Comparison of ENCODE assay signal across 32 mouse cellular contexts in the genomic region with DNA sequence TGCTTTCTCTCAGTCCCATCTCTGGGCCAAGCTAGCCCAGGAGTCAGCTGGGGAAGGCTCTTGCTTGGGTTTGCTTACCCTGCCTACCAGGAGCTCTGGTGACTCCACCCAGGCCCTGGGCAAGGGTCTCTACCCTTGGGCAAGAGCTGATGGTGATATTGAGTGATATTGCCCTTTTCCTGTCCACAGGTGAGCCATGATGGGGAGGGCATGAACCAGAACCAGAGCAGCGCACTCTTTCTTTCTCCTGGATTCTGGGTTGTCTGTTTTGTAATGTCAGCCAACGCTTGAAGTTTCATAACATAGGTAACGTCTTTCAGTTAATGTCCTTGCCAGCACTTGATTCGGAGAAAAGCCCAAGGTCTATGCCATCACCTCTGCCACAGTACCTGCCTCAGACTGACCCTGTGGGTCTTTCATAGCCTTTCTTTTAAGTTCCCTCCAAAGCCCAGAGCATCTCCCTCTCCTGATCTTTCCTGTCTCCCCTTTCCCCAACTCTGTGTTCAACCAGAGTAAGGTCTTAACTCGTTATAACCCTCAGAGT. TPM values are rescaled to one million over a fixed set of nuclear protein-coding genes. Genes with fewer than 3 reads are reported as not detected.
"Had no signal": no experiment of that assay in that cellular context is flagged by ENCODE, and none has a peak within 500 bp of the region (broad histone marks: within the 10 kb centered on the region; RNA-seq: fewer than 3 reads in every experiment).

No protein-coding gene starts in this region.

- H3K9me3 ChIP-seq: heart, embryonic 13.5 days; heart, embryonic 15.5 days; hindbrain, embryonic 12.5 days; kidney, embryonic 15.5 days; limb, embryonic 10.5 days; limb, embryonic 12.5 days; liver, embryonic 13.5 days had no signal

- H3K9ac ChIP-seq: heart, embryonic 13.5 days; heart, embryonic 15.5 days; hindbrain, embryonic 12.5 days; hindbrain, embryonic 14.5 days; kidney, embryonic 15.5 days; limb, embryonic 12.5 days; liver, embryonic 13.5 days had no signal

- H3K4me2 ChIP-seq: heart, embryonic 11.5 days; heart, embryonic 13.5 days; heart, embryonic 15.5 days; hindbrain, embryonic 12.5 days; hindbrain, embryonic 14.5 days; kidney, embryonic 15.5 days; limb, embryonic 12.5 days; liver, embryonic 13.5 days had no signal

- ATAC-seq: hindbrain, postnatal 0 days; intestine, embryonic 16.5 days had no signal

- DNase-seq: gastrocnemius, postnatal 14 days; gastrocnemius, postnatal 36 days; heart, adult 11 months; heart, adult 2 months; heart, postnatal 14 days; heart, postnatal 36 days; kidney, adult 11 months; kidney, adult 2 months; kidney, adult 9 months; kidney, postnatal 25 days; kidney, postnatal 4 days; liver; liver, embryonic 13.5 days had no signal

- H3K27ac ChIP-seq: heart, adult 2 months; heart, embryonic 13.5 days; heart, embryonic 15.5 days; hindbrain, embryonic 12.5 days; hindbrain, embryonic 14.5 days; hindbrain, postnatal 0 days; kidney, embryonic 15.5 days; kidney, postnatal 0 days; layer of hippocampus, adult 2 months; left cerebral cortex, adult 2 months; limb, embryonic 12.5 days; liver, embryonic 13.5 days had no signal

- H3K36me3 ChIP-seq: heart, embryonic 13.5 days; heart, embryonic 15.5 days; hindbrain, embryonic 12.5 days; kidney, embryonic 15.5 days; limb, embryonic 10.5 days; limb, embryonic 12.5 days; liver, embryonic 13.5 days had no signal

- H3K4me3 ChIP-seq: heart, adult 2 months; heart, embryonic 13.5 days; heart, embryonic 15.5 days; hindbrain, embryonic 12.5 days; kidney, embryonic 15.5 days; layer of hippocampus, adult 2 months; left cerebral cortex, adult 2 months; limb, embryonic 10.5 days; limb, embryonic 12.5 days; liver, embryonic 13.5 days had no signal

- H3K27me3 ChIP-seq: heart, embryonic 13.5 days; heart, embryonic 15.5 days; kidney, embryonic 15.5 days; liver, embryonic 13.5 days had no signal

RNA-seq across cellular contexts. Expression of a gene that starts 17.7 kb away (rescaled TPM):
- total RNA-seq: gastrocnemius, adult 18-20 months; gastrocnemius, adult 8-10 months; gastrocnemius, postnatal 14 days; gastrocnemius, postnatal 36 days; heart, adult 2 months; heart, postnatal 14 days; heart, postnatal 36 days; hematopoietic stem cell, adult 5-6 weeks; hindbrain, postnatal 0 days; layer of hippocampus, adult 2 months; layer of hippocampus, postnatal 10 days; left cerebral cortex, adult 2 months; left cerebral cortex, postnatal 14 days had no signal
- polyA plus RNA-seq: heart, adult 2 months; heart, embryonic 13.5 days; heart, embryonic 15.5 days; heart, postnatal 0 days; kidney, adult 2 months; kidney, embryonic 15.5 days; limb, embryonic 10.5 days; limb, embryonic 12.5 days; liver, embryonic 13.5 days had no signal
